Mouse (Mus musculus): ENCODE results near the gene Gpr19. TPM values are rescaled to one million over a fixed set of nuclear protein-coding genes. Genes with fewer than 3 reads are reported as not detected.

Gene Gpr19
- total and polyA plus RNA-seq, 3 experiments, result 3.5 to 25.0 (median 11.7) TPM

- DNase-seq (ENCODE audit: low spot score) (no peak), ATAC-seq (ENCODE audit: extremely low read depth, insufficient number of reproducible peaks, low FRiP score, poor library complexity, severe bottlenecking) (no peak)
- Histone ChIP-seq H3K27me3 (ENCODE audit: insufficient read depth, low read length) (peaks cover 25% of the 10 kb centered on the region), H3K36me3 (replicated peaks) (no peaks in the 10 kb centered on the region), H3K9me3 (replicated peaks) (no peaks in the 10 kb centered on the region), H3K4me1 (ENCODE audit: insufficient read depth, low read depth, low read length) (peaks cover 17% of the 10 kb centered on the region), H3K4me3 (ENCODE audit: low read depth, low read length) (no peak overlapping the region)
- TF ChIP-seq CTCF (IDR thresholded peaks at IDR 0.05; ENCODE audit: low read depth, low read length) (peak; percentile 80), POLR2AphosphoS5 (IDR thresholded peaks at IDR 0.05; ENCODE audit: insufficient replicate concordance, low read depth, low read length) (no peak), GATA1 (IDR thresholded peaks at IDR 0.05; ENCODE audit: borderline replicate concordance, low read length) (no peak), TAL1 (conservative IDR thresholded peaks at IDR 0.05; ENCODE audit: low read depth, low read length) (no peak), GATA2 (IDR thresholded peaks at IDR 0.05; ENCODE audit: borderline replicate concordance, low read depth, low read length) (no peak)
These were observed 75.5 kb downstream of the Gpr19 start for GRCm38 (mm10) chr6:134822844-134823243.

DNA sequence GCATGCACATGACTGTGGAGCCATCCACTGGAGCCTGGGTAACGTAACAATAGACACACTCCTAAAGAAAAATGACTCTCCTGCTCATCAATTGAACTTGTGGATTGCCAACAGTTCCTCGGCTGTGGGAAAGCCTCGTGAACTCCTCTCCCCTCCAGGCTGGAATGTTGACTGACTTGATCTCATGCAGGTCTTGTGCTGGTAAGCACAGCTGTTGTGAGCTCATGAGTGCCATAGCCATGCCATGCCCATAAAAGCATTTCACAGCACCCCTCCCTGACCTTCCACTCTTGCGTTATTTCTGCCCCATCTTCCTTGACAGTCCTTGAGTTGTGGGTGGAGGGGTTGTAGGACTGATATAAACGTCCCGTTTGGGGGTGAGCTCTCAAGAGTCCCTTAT lies 78.0 kb downstream of the Gpr19 start:
- no peak for ATAC-seq (ENCODE audit: extremely low read depth, insufficient number of reproducible peaks, low FRiP score, poor library complexity, severe bottlenecking)
- DNase-seq (ENCODE audit: low spot score), result no peak
- no peak for TF ChIP-seq GATA1 (IDR thresholded peaks at IDR 0.05; ENCODE audit: borderline replicate concordance, low read length)
- no peak for TF ChIP-seq POLR2AphosphoS5 (IDR thresholded peaks at IDR 0.05; ENCODE audit: insufficient replicate concordance, low read depth, low read length)
- no peak for TF ChIP-seq TAL1 (conservative IDR thresholded peaks at IDR 0.05; ENCODE audit: low read depth, low read length)
- TF ChIP-seq GATA2 (IDR thresholded peaks at IDR 0.05; ENCODE audit: borderline replicate concordance, low read depth, low read length), result no peak
- TF ChIP-seq CTCF (IDR thresholded peaks at IDR 0.05; ENCODE audit: low read depth, low read length), result no peak

GRCm38 (mm10) chr6:134819741-134820140 lies 78.6 kb downstream of the Gpr19 start:
- Histone ChIP-seq H3K4me1 (ENCODE audit: insufficient read depth, low read depth, low read length) (peaks cover 11% of the 10 kb centered on the region), H3K4me3 (ENCODE audit: low read depth, low read length) (no peak overlapping the region), H3K9me3 (replicated peaks) (no peaks in the 10 kb centered on the region), H3K27me3 (ENCODE audit: insufficient read depth, low read length) (peaks cover 29% of the 10 kb centered on the region), H3K36me3 (replicated peaks) (no peaks in the 10 kb centered on the region)
- TF ChIP-seq TAL1 (conservative IDR thresholded peaks at IDR 0.05; ENCODE audit: low read depth, low read length) (no peak), GATA1 (IDR thresholded peaks at IDR 0.05; ENCODE audit: borderline replicate concordance, low read length) (no peak), GATA2 (IDR thresholded peaks at IDR 0.05; ENCODE audit: borderline replicate concordance, low read depth, low read length) (no peak), CTCF (IDR thresholded peaks at IDR 0.05; ENCODE audit: low read depth, low read length) (no peak), POLR2AphosphoS5 (IDR thresholded peaks at IDR 0.05; ENCODE audit: insufficient replicate concordance, low read depth, low read length) (no peak)
- ATAC-seq (ENCODE audit: extremely low read depth, insufficient number of reproducible peaks, low FRiP score, poor library complexity, severe bottlenecking), result no peak
- no peak for DNase-seq (ENCODE audit: low spot score)

More for the DNA sequence above, 78.0 kb downstream of the Gpr19 start:
- H3K27me3 ChIP-seq (ENCODE audit: insufficient read depth, low read length), result peaks cover 34% of the 10 kb centered on the region
- peaks cover 16% of the 10 kb centered on the region for H3K4me1 ChIP-seq (ENCODE audit: insufficient read depth, low read depth, low read length)
- no peaks in the 10 kb centered on the region for H3K36me3 ChIP-seq (replicated peaks)
- H3K4me3 ChIP-seq (ENCODE audit: low read depth, low read length), result no peak overlapping the region
- H3K9me3 ChIP-seq (replicated peaks), result no peaks in the 10 kb centered on the region

Other genes starting within 250 kb of the Gpr19 start
- 55.5 TPM in 2 replicates for gene Dusp16, start 106.0 kb downstream of the Gpr19 start, total RNA-seq (2014; fragmentation: Nextera tagmentation)
- 9.9 and 15.0 TPM in 2 replicates for gene Dusp16, start 106.0 kb downstream of the Gpr19 start, total RNA-seq (2017)
- gene Dusp16, start 106.0 kb downstream of the Gpr19 start, polyA plus RNA-seq (2012), result 2.9 and 5.2 TPM in 2 replicates
- gene Crebl2, start 68.4 kb downstream of the Gpr19 start, total RNA-seq (2014; fragmentation: Nextera tagmentation), result 8.4 and 11.4 TPM in 2 replicates
- gene Crebl2, start 68.4 kb downstream of the Gpr19 start, total RNA-seq (2017), result 10.7 and 12.3 TPM in 2 replicates
- gene Crebl2, start 68.4 kb downstream of the Gpr19 start, polyA plus RNA-seq (2012), result 2.0 and 2.4 TPM in 2 replicates
- gene Cdkn1b, start 21.8 kb upstream of the Gpr19 start, total RNA-seq (2014; fragmentation: Nextera tagmentation), result 88.0 and 88.8 TPM in 2 replicates
- 79.3 and 87.1 TPM in 2 replicates for gene Cdkn1b, start 21.8 kb upstream of the Gpr19 start, total RNA-seq (2017)
- gene Cdkn1b, start 21.8 kb upstream of the Gpr19 start, polyA plus RNA-seq (2012), result 34.6 and 34.8 TPM in 2 replicates
- gene Apold1, start 83.1 kb upstream of the Gpr19 start, total RNA-seq (2014; fragmentation: Nextera tagmentation), result 0.83 and 1.5 TPM in 2 replicates
- 0.98 and 0.99 TPM in 2 replicates for gene Apold1, start 83.1 kb upstream of the Gpr19 start, total RNA-seq (2017)
- gene Apold1, start 83.1 kb upstream of the Gpr19 start, polyA plus RNA-seq (2012), result 0.16 and 0.19 TPM in 2 replicates
- 81.3 and 100 TPM in 2 replicates for gene Ddx47, start 113.0 kb upstream of the Gpr19 start, total RNA-seq (2014; fragmentation: Nextera tagmentation)
- gene Ddx47, start 113.0 kb upstream of the Gpr19 start, total RNA-seq (2017), result 120 and 133 TPM in 2 replicates
- 7.2 and 12.5 TPM in 2 replicates for gene Ddx47, start 113.0 kb upstream of the Gpr19 start, polyA plus RNA-seq (2012)
- gene Gprc5a, start 167.1 kb upstream of the Gpr19 start, total RNA-seq (2014; fragmentation: Nextera tagmentation), result not detected in 2 replicates
- not detected in 2 replicates for gene Gprc5a, start 167.1 kb upstream of the Gpr19 start, total RNA-seq (2017)
- not detected in 2 replicates for gene Gprc5a, start 167.1 kb upstream of the Gpr19 start, polyA plus RNA-seq (2012)
- not detected in 2 replicates for gene Gprc5d, start 219.7 kb upstream of the Gpr19 start, total RNA-seq (2014; fragmentation: Nextera tagmentation)
- gene Gprc5d, start 219.7 kb upstream of the Gpr19 start, total RNA-seq (2017), result 0.12 TPM in 1 of 2 replicates, not detected in the other
- gene Gprc5d, start 219.7 kb upstream of the Gpr19 start, polyA plus RNA-seq (2012), result not detected in 2 replicates

Data from G1E (cell line).